Mouse (Mus musculus): ENCODE results near the gene Tsga10ip. TPM values are rescaled to one million over a fixed set of nuclear protein-coding genes. Genes with fewer than 3 reads are reported as not detected.
"Not testable (repeated sequence)": the region's sequence is repeated elsewhere in the genome, so short reads cannot be mapped to it uniquely, and the experiment has no call there.

The Tsga10ip gene
- polyA plus RNA-seq, 1 experiment from 2014 or later = not detected

DNA sequence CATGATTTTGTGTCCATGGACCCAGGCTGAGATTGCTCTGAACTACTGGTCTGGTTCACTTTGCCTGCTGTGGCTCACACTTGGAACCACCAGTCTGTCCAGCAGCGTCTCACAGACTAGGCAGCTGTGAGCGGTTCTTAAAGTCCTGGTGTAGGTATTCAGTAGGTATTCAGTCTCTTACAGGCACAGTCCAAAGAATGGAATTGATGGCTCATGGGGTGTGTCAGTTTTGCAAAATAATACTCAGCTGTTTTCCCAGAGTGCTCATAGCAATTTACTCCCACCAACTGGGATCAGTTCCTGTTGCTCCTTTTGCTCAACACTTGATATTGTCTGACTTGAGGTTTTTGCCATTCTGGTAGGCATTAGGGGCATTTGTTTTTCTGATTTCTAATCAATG, 40.1 kb downstream of the Tsga10ip start:
- Histone ChIP-seq H3K9ac (replicated peaks; ENCODE audit: low read depth, low read length) (no peak overlapping the region), H3K9me3 (ENCODE audit: control insufficient read depth, low read depth, low read length) (no peaks in the 10 kb centered on the region), H3K4me2 (replicated peaks; ENCODE audit: low read depth, low read length) (no peak overlapping the region), H3K36me3 (ENCODE audit: control insufficient read depth, insufficient read depth, low read length) (peaks cover 14% of the 10 kb centered on the region), H3K4me1 (ENCODE audit: control insufficient read depth, insufficient read depth, low read length) (peaks cover 7% of the 10 kb centered on the region), H3K4me3 (ENCODE audit: low read depth, low read length) (no peak overlapping the region), H3K27ac (ENCODE audit: low read length) (no peak overlapping the region), H3K27me3 (ENCODE audit: control insufficient read depth, insufficient read depth, low read length) (no peaks in the 10 kb centered on the region)
- WGBS = 72% methylated on average over 2 of the region's 2 CpGs
- no peak for ATAC-seq (ENCODE audit: insufficient number of reproducible peaks, insufficient read depth, low FRiP score, low read depth)

DNA sequence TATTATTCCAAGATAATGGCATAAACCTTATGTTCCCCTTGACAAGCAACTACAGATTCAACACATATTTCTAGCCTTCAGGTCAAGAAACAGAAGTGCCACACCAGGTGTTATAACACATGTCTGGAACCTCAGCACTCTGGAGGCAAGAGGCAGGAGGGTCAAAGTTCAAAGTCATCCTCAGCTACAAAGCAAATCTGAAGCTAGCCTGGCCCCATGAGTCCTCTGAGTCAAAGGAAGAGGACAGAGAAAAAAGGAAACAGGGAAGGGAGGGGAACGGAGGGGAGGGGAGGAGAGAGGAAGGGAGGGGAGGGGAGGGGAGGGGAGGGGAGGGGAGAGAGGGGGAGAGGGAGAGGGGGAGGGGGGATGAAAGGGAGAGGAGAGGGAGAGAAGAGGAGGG, 46.2 kb downstream of the Tsga10ip start:
- Histone ChIP-seq H3K27me3 (ENCODE audit: control insufficient read depth, insufficient read depth, low read length) (no peaks in the 10 kb centered on the region), H3K9ac (replicated peaks; ENCODE audit: low read depth, low read length) (no peak overlapping the region), H3K9me3 (ENCODE audit: control insufficient read depth, low read depth, low read length) (no peaks in the 10 kb centered on the region), H3K36me3 (ENCODE audit: control insufficient read depth, insufficient read depth, low read length) (no peaks in the 10 kb centered on the region), H3K27ac (ENCODE audit: low read length) (no peak overlapping the region), H3K4me3 (ENCODE audit: low read depth, low read length) (no peak overlapping the region), H3K4me1 (ENCODE audit: control insufficient read depth, insufficient read depth, low read length) (no peaks in the 10 kb centered on the region), H3K4me2 (replicated peaks; ENCODE audit: low read depth, low read length) (no peak overlapping the region)
- WGBS = no CpG with 5 or more reads among the region's 1 CpGs
- ATAC-seq (ENCODE audit: insufficient number of reproducible peaks, insufficient read depth, low FRiP score, low read depth) = no peak

DNA sequence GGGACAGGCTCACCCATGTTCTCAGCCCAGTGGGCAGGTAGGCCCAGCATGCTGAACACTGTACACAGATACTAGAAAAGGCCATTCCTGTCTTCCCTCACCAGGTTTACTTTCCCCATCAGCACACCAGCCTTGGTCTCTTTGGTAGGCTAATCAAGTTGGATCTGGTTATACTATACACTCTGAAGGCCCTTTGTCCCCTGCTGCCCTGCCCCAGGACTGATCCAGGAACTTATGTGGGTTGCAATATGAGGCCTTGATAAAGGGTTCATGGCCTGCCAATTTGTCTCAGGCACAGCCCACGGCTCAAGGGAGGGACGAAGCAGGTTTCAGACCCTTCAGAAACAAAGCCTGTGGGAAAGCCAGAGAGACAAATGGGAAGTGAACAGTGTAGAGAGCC, 48.7 kb downstream of the Tsga10ip start:
- no peak overlapping the region for H3K9ac ChIP-seq (replicated peaks; ENCODE audit: low read depth, low read length)

DNA sequence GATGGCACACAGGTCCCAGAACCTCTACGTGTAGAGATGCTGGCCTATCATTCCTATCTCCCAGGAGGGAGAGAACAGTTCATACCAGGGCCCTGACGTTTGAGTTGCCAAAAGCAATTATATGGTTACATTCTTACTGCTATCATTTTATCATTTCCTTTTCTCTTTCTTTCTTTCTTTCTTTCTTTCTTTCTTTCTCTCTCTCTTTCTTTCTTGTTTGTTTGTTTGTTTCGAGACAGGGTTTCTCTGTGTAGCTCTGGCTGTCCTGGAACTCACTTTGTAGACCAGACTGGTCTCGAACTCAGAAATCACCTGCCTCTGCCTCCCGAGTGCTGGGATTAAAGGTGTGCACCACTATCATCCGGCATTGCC, 52.8 kb downstream of the Tsga10ip start, which contains the start of gene Cst6:
Cst6 (minus strand) TSS at position 73 of the 372 bp plus-strand sequence.
- peak within 1 kb of the TSS; percentile 46; the same call in 1 of the 2 replicates for H3K9ac ChIP-seq (replicated peaks; ENCODE audit: low read depth, low read length)
- H3K4me3 ChIP-seq (ENCODE audit: low read depth, low read length) = peak within 1 kb of the TSS; percentile 27
- H3K4me1 ChIP-seq (ENCODE audit: control insufficient read depth, insufficient read depth, low read length); ATAC-seq (ENCODE audit: insufficient number of reproducible peaks, insufficient read depth, low FRiP score, low read depth); H3K27ac ChIP-seq (ENCODE audit: low read length); H3K9me3 ChIP-seq (ENCODE audit: control insufficient read depth, low read depth, low read length); H3K27me3 ChIP-seq (ENCODE audit: control insufficient read depth, insufficient read depth, low read length); H3K36me3 ChIP-seq (ENCODE audit: control insufficient read depth, insufficient read depth, low read length): not testable (repeated sequence)
- 65% methylated on average over 6 of the region's 6 CpGs for WGBS
- peak within 1 kb of the TSS; percentile 60 for H3K4me2 ChIP-seq (replicated peaks; ENCODE audit: low read depth, low read length)

More for the DNA sequence above, 48.7 kb downstream of the Tsga10ip start:
- 59% methylated on average over 2 of the region's 2 CpGs for WGBS
- H3K27me3 ChIP-seq (ENCODE audit: control insufficient read depth, insufficient read depth, low read length) = no peaks in the 10 kb centered on the region
- no peaks in the 10 kb centered on the region for H3K36me3 ChIP-seq (ENCODE audit: control insufficient read depth, insufficient read depth, low read length)
- H3K4me2 ChIP-seq (replicated peaks; ENCODE audit: low read depth, low read length) = no peak overlapping the region
- peaks cover 6% of the 10 kb centered on the region; the same call in 1 of the 2 replicates for H3K4me1 ChIP-seq (ENCODE audit: control insufficient read depth, insufficient read depth, low read length)
- H3K4me3 ChIP-seq (ENCODE audit: low read depth, low read length) = no peak overlapping the region
- no peaks in the 10 kb centered on the region for H3K9me3 ChIP-seq (ENCODE audit: control insufficient read depth, low read depth, low read length)
- ATAC-seq (ENCODE audit: insufficient number of reproducible peaks, insufficient read depth, low FRiP score, low read depth) = no peak
- no peak overlapping the region for H3K27ac ChIP-seq (ENCODE audit: low read length)

DNA sequence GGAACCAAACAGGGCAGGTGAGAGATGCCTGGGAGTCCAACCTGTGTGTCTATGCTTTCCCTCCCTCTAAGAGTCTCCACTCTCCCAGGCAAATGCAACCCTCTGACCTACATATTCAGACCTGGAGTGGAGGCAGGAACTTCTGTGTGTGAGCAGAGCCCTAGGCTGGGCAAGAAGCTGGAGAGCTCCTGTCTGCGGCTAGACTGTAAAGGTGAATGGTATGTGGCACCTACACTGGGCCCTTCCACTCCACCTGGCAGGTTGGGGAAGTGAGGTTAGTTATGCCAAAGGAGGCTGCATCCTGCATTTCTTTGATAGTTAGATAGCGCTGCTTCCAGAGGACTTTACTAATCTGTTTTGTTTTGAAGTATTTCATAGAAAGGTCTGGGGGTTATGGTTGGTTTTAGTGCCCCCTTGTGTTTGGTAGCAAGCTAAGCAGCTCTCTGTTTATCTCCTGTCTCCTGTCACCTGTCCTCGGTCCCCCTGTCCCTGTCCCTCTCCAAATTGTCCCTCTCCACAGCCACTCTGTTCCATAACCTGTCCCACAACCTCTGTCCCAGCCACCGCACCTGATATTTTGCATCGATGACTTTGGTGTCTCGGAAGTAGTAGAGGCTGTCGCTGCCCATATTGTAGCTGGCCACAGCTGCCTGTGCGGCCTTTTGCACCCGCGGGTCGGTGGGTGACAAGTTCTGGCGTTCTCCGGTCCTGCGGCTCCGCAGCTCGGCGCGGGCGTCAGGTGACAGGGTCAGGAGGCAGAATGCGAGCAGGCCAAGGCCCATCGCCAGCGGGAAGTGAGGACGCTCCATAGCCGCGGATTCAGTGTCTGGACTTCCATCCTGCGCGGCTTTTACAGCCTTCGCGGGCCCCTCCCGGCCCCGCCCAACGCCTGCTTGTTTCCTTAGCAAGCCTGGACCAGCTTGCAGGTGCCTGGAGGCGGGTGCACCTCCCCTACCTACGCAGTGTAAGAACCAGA, 53.5 kb downstream of the Tsga10ip start:
- H3K36me3 ChIP-seq (ENCODE audit: control insufficient read depth, insufficient read depth, low read length) = no peaks in the 10 kb centered on the region
- H3K27me3 ChIP-seq (ENCODE audit: control insufficient read depth, insufficient read depth, low read length) = no peaks in the 10 kb centered on the region
- ATAC-seq (ENCODE audit: insufficient number of reproducible peaks, insufficient read depth, low FRiP score, low read depth) = 0 out of 2 replicates have a peak, but pooled peaks have one; percentile 33
- 6% methylated on average over 34 of the region's 34 CpGs for WGBS
- no peaks in the 10 kb centered on the region for H3K9me3 ChIP-seq (ENCODE audit: control insufficient read depth, low read depth, low read length)
- H3K4me2 ChIP-seq (replicated peaks; ENCODE audit: low read depth, low read length) = peak overlapping the region; percentile 60
- peak overlapping the region; percentile 46; the same call in 1 of the 2 replicates for H3K9ac ChIP-seq (replicated peaks; ENCODE audit: low read depth, low read length)
- H3K27ac ChIP-seq (ENCODE audit: low read length) = no peak overlapping the region
- H3K4me3 ChIP-seq (ENCODE audit: low read depth, low read length) = peak overlapping the region; percentile 27
- peaks cover 6% of the 10 kb centered on the region; the same call in 1 of the 2 replicates for H3K4me1 ChIP-seq (ENCODE audit: control insufficient read depth, insufficient read depth, low read length)

DNA sequence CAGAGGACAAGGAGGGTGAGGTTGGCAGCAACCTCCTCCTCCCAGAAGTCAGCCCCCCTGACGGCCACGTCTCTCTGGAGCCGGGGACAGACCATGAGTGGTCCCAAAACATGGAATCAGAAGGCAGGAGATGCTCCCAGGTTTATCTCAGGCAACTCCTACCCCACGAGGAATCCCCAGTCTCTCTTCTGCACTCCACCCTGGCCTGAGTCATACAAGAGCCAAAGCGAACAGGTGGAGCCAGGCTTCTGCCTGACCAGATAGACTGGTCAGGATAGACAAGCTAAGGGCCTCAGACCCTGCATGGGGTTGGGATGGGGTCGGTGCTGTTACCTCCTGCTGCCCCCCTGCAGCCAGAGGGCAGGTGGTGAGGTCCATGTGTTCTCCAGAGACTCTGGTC, 54.3 kb downstream of the Tsga10ip start:
- no peaks in the 10 kb centered on the region for H3K36me3 ChIP-seq (ENCODE audit: control insufficient read depth, insufficient read depth, low read length)
- H3K9ac ChIP-seq (replicated peaks; ENCODE audit: low read depth, low read length) = no peak overlapping the region
- no peak for ATAC-seq (ENCODE audit: insufficient number of reproducible peaks, insufficient read depth, low FRiP score, low read depth)
- no peak overlapping the region for H3K4me3 ChIP-seq (ENCODE audit: low read depth, low read length)
- H3K4me2 ChIP-seq (replicated peaks; ENCODE audit: low read depth, low read length) = no peak overlapping the region
- H3K9me3 ChIP-seq (ENCODE audit: control insufficient read depth, low read depth, low read length) = no peaks in the 10 kb centered on the region
- H3K27me3 ChIP-seq (ENCODE audit: control insufficient read depth, insufficient read depth, low read length) = no peaks in the 10 kb centered on the region
- WGBS = 77% methylated on average over 6 of the region's 6 CpGs
- no peak overlapping the region for H3K27ac ChIP-seq (ENCODE audit: low read length)
- H3K4me1 ChIP-seq (ENCODE audit: control insufficient read depth, insufficient read depth, low read length) = peaks cover 6% of the 10 kb centered on the region; the same call in 1 of the 2 replicates

DNA sequence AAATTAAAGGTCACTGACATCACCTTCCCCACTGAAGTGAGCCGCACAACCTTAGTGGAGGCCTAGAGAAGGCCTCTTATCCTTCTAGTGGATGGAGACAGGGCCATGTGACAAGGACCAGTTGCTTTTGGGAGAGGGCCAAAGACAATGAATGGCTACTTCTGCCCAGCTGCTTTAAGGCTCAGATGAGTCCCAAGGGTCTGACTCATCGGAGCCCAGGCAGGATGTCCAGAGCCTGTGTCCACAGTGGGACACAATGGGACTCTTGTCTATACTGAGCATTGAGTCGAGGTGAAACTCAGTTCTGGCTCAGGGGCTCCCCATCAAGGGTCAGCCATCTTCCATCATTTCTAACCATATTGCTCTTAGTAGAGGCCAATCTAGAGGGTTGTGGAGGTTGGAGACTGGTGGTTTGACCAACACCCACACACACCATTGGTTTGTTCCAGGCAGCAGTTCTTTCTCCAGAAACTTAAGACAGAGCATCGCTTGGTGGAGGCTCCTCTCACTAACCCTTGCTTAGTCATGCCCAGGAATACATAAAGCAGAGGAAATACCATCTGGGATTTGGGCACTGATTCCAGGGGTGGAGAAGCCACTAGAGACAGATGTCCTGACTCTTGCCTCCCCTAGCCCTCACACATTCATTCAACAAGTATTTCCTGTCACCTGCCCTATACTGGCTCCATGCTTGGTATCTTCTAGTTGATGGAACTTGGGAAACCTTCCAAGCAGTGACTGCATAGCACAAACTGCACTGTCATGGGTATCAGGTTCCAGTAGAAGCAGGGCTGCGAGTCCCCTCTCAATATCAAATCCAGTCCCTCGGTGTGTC, 56.8 kb downstream of the Tsga10ip start:
- no peaks in the 10 kb centered on the region for H3K36me3 ChIP-seq (ENCODE audit: control insufficient read depth, insufficient read depth, low read length)
- peaks cover 6% of the 10 kb centered on the region; the same call in 1 of the 2 replicates for H3K4me1 ChIP-seq (ENCODE audit: control insufficient read depth, insufficient read depth, low read length)
- H3K9ac ChIP-seq (replicated peaks; ENCODE audit: low read depth, low read length) = no peak overlapping the region
- H3K9me3 ChIP-seq (ENCODE audit: control insufficient read depth, low read depth, low read length) = no peaks in the 10 kb centered on the region
- H3K4me3 ChIP-seq (ENCODE audit: low read depth, low read length) = no peak overlapping the region
- H3K4me2 ChIP-seq (replicated peaks; ENCODE audit: low read depth, low read length) = no peak overlapping the region
- ATAC-seq (ENCODE audit: insufficient number of reproducible peaks, insufficient read depth, low FRiP score, low read depth) = no peak
- no peaks in the 10 kb centered on the region for H3K27me3 ChIP-seq (ENCODE audit: control insufficient read depth, insufficient read depth, low read length)
- no peak overlapping the region for H3K27ac ChIP-seq (ENCODE audit: low read length)
- 77% methylated on average over 6 of the region's 6 CpGs for WGBS

DNA sequence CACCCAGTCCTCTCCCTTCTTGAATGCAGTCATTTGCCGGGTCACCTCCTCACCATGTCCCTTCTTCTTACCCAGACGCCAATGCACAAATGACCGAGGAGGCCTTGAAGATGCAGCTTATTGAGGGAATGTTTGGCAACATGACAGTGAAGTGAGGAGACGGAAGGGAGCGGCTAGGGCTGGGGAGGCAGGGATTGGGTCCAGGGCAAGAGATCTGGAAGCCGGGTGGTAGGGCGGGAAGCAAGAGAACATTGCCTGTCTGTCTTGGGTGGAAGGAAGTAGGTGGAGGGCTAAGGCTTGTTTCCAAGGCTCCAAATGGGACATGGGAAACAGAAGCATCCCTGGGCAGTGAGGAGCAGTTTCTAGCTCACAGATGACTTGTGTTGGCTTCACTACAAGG, 61.0 kb downstream of the Tsga10ip start:
- Histone ChIP-seq H3K9ac (replicated peaks; ENCODE audit: low read depth, low read length) (no peak overlapping the region), H3K27ac (ENCODE audit: low read length) (no peak overlapping the region), H3K36me3 (ENCODE audit: control insufficient read depth, insufficient read depth, low read length) (no peaks in the 10 kb centered on the region), H3K27me3 (ENCODE audit: control insufficient read depth, insufficient read depth, low read length) (no peaks in the 10 kb centered on the region), H3K4me1 (ENCODE audit: control insufficient read depth, insufficient read depth, low read length) (no peaks in the 10 kb centered on the region), H3K4me3 (ENCODE audit: low read depth, low read length) (no peak overlapping the region), H3K4me2 (replicated peaks; ENCODE audit: low read depth, low read length) (no peak overlapping the region), H3K9me3 (ENCODE audit: control insufficient read depth, low read depth, low read length) (no peaks in the 10 kb centered on the region)
- 87% methylated on average over 7 of the region's 7 CpGs for WGBS
- no peak for ATAC-seq (ENCODE audit: insufficient number of reproducible peaks, insufficient read depth, low FRiP score, low read depth)
